Mouse (Mus musculus): ENCODE measurements around the gene Cryba4. TPM values are rescaled to one million over a fixed set of nuclear protein-coding genes. Genes with fewer than 3 reads are reported as not detected.

Cryba4 gene
- polyA plus RNA-seq, 1 experiment from 2014 or later, result 1.5 TPM

- Histone ChIP-seq H3K4me1 (ENCODE audit: insufficient read depth, low read depth, low read length) (no peaks in the 10 kb centered on the region), H3K27ac (ENCODE audit: low read length) (no peak overlapping the region), H3K27me3 (replicated peaks; ENCODE audit: insufficient read depth, low read length) (peaks cover 35% of the 10 kb centered on the region), H3K9ac (replicated peaks; ENCODE audit: low read depth) (no peak overlapping the region), H3K4me2 (replicated peaks; ENCODE audit: low read depth, low read length) (0 out of 2 replicates have a peak overlapping the region, but pooled peaks have one; percentile 5), H3K36me3 (ENCODE audit: insufficient read depth, low read length) (no peaks in the 10 kb centered on the region), H3K9me3 (ENCODE audit: low read length) (no peaks in the 10 kb centered on the region), H3K4me3 (ENCODE audit: low read depth, low read length) (peak overlapping the region; percentile 5; the same call in 1 of the 2 replicates)
- WGBS, result 1% methylated on average over 51 of the region's 57 CpGs
- no peak for ATAC-seq
- DNase-seq (ENCODE audit: low spot score), result no peak
- TF ChIP-seq CTCF (IDR thresholded peaks at IDR 0.05), result no peak
- no peak for TF ChIP-seq EP300 (IDR thresholded peaks at IDR 0.05)
Observed at GRCm38 (mm10) chr5:112228240-112229076, 23.9 kb downstream of the Cryba4 start.

GRCm38 (mm10) chr5:112227898-112228239 is 24.4 kb downstream of the Cryba4 start:
- Histone ChIP-seq H3K4me1 (ENCODE audit: insufficient read depth, low read depth, low read length) (no peaks in the 10 kb centered on the region), H3K27ac (ENCODE audit: low read length) (no peak overlapping the region), H3K4me3 (ENCODE audit: low read depth, low read length) (no peak overlapping the region), H3K9ac (replicated peaks; ENCODE audit: low read depth) (no peak overlapping the region), H3K36me3 (ENCODE audit: insufficient read depth, low read length) (no peaks in the 10 kb centered on the region), H3K4me2 (replicated peaks; ENCODE audit: low read depth, low read length) (no peak overlapping the region), H3K9me3 (ENCODE audit: low read length) (no peaks in the 10 kb centered on the region), H3K27me3 (replicated peaks; ENCODE audit: insufficient read depth, low read length) (peaks cover 35% of the 10 kb centered on the region)
- TF ChIP-seq EP300 (IDR thresholded peaks at IDR 0.05), result no peak
- TF ChIP-seq CTCF (IDR thresholded peaks at IDR 0.05), result no peak
- ATAC-seq (no peak), DNase-seq (ENCODE audit: low spot score) (no peak)
- WGBS, result 5% methylated on average over 13 of the region's 13 CpGs

- peak; percentile 32; the same call in 1 of the 2 replicates for ATAC-seq
- no peak overlapping the region for H3K4me3 ChIP-seq (ENCODE audit: low read depth, low read length)
Observed at GRCm38 (mm10) chr5:112227354-112227753, 25.0 kb downstream of the Cryba4 start.

GRCm38 (mm10) chr5:112225591-112225990 is 26.7 kb downstream of the Cryba4 start:
- DNase-seq (ENCODE audit: low spot score) (no peak), ATAC-seq (no peak)
- H3K27ac ChIP-seq (ENCODE audit: low read length), result no peak overlapping the region
- H3K4me1 ChIP-seq (ENCODE audit: insufficient read depth, low read depth, low read length), result no peaks in the 10 kb centered on the region
- no peak overlapping the region for H3K4me3 ChIP-seq (ENCODE audit: low read depth, low read length)
- WGBS, result 83% methylated on average over 6 of the region's 6 CpGs
- no peak overlapping the region for H3K9ac ChIP-seq (replicated peaks; ENCODE audit: low read depth)
- H3K36me3 ChIP-seq (ENCODE audit: insufficient read depth, low read length), result no peaks in the 10 kb centered on the region
- H3K9me3 ChIP-seq (ENCODE audit: low read length), result no peaks in the 10 kb centered on the region
- no peak overlapping the region for H3K4me2 ChIP-seq (replicated peaks; ENCODE audit: low read depth, low read length)
- peaks cover 35% of the 10 kb centered on the region for H3K27me3 ChIP-seq (replicated peaks; ENCODE audit: insufficient read depth, low read length)
- TF ChIP-seq EP300 (IDR thresholded peaks at IDR 0.05), result no peak
- TF ChIP-seq CTCF (IDR thresholded peaks at IDR 0.05), result no peak

More at GRCm38 (mm10) chr5:112227354-112227753, 25.0 kb downstream of the Cryba4 start:
- Histone ChIP-seq H3K9ac (replicated peaks; ENCODE audit: low read depth) (no peak overlapping the region), H3K4me2 (replicated peaks; ENCODE audit: low read depth, low read length) (no peak overlapping the region), H3K4me1 (ENCODE audit: insufficient read depth, low read depth, low read length) (no peaks in the 10 kb centered on the region), H3K36me3 (ENCODE audit: insufficient read depth, low read length) (no peaks in the 10 kb centered on the region), H3K27me3 (replicated peaks; ENCODE audit: insufficient read depth, low read length) (peaks cover 35% of the 10 kb centered on the region), H3K27ac (ENCODE audit: low read length) (no peak overlapping the region), H3K9me3 (ENCODE audit: low read length) (no peaks in the 10 kb centered on the region)
- no peak for TF ChIP-seq EP300 (IDR thresholded peaks at IDR 0.05)
- no peak for TF ChIP-seq CTCF (IDR thresholded peaks at IDR 0.05)
- WGBS, result 2% methylated on average over 29 of the region's 30 CpGs
- DNase-seq (ENCODE audit: low spot score), result no peak

GRCm38 (mm10) chr5:112220203-112220602 is 32.1 kb downstream of the Cryba4 start:
- no peak for TF ChIP-seq EP300 (IDR thresholded peaks at IDR 0.05)
- TF ChIP-seq CTCF (IDR thresholded peaks at IDR 0.05), result no peak
- Histone ChIP-seq H3K9me3 (ENCODE audit: low read length) (no peaks in the 10 kb centered on the region), H3K9ac (replicated peaks; ENCODE audit: low read depth) (no peak overlapping the region), H3K4me1 (ENCODE audit: insufficient read depth, low read depth, low read length) (peaks cover 7% of the 10 kb centered on the region; the same call in 1 of the 2 replicates), H3K27ac (ENCODE audit: low read length) (no peak overlapping the region), H3K4me3 (ENCODE audit: low read depth, low read length) (no peak overlapping the region), H3K27me3 (replicated peaks; ENCODE audit: insufficient read depth, low read length) (no peaks in the 10 kb centered on the region), H3K4me2 (replicated peaks; ENCODE audit: low read depth, low read length) (no peak overlapping the region), H3K36me3 (ENCODE audit: insufficient read depth, low read length) (no peaks in the 10 kb centered on the region)
- DNase-seq (ENCODE audit: low spot score) (no peak), ATAC-seq (peak; percentile 21; the same call in 1 of the 2 replicates)
- WGBS, result 62% methylated on average over 8 of the region's 8 CpGs

- no peaks in the 10 kb centered on the region for H3K27me3 ChIP-seq (replicated peaks; ENCODE audit: insufficient read depth, low read length)
- 0% methylated on average over 1 of the region's 1 CpGs for WGBS
- no peak overlapping the region for H3K9ac ChIP-seq (replicated peaks; ENCODE audit: low read depth)
- H3K9me3 ChIP-seq (ENCODE audit: low read length), result no peaks in the 10 kb centered on the region
- H3K4me1 ChIP-seq (ENCODE audit: insufficient read depth, low read depth, low read length), result peaks cover 7% of the 10 kb centered on the region; the same call in 1 of the 2 replicates
- H3K4me2 ChIP-seq (replicated peaks; ENCODE audit: low read depth, low read length), result no peak overlapping the region
- H3K36me3 ChIP-seq (ENCODE audit: insufficient read depth, low read length), result no peaks in the 10 kb centered on the region
- ATAC-seq (peak; percentile 81), DNase-seq (ENCODE audit: low spot score) (peak; percentile 47)
- 0 out of 2 replicates have a peak, but pooled peaks have one; percentile 9 for TF ChIP-seq CTCF (IDR thresholded peaks at IDR 0.05)
- no peak for TF ChIP-seq EP300 (IDR thresholded peaks at IDR 0.05)
- no peak overlapping the region for H3K4me3 ChIP-seq (ENCODE audit: low read depth, low read length)
- no peak overlapping the region for H3K27ac ChIP-seq (ENCODE audit: low read length)
Observed at GRCm38 (mm10) chr5:112219398-112219797, 32.9 kb downstream of the Cryba4 start.

All from lung, postnatal 0 days (tissue).